Mouse (Mus musculus) limb, embryonic 14.5 days (tissue): Measurements from ENCODE around the gene Gmeb2. TPM values are rescaled to one million over a fixed set of nuclear protein-coding genes. Genes with fewer than 3 reads are reported as not detected.

Experiments used
- ATAC-seq: fragments of 200-750 bp; cut with Nextera tagmentation; 2 replicates; pipeline ENCODE4 v1.8.0; 2017; ENCODE audit warnings: low read depth, moderate number of reproducible peaks, moderate TSS enrichment; ENCODE audit not compliant: low FRiP score
- DNase-seq: peaks from one replicate; pipeline ENCODE4 v3.0.0-alpha.2; 2015; ENCODE audit warnings: low spot score
- H3K27ac ChIP-seq: fragments of 300-500 bp; sonication (generic); replicated peaks from 2 replicates; pipeline ENCODE4 v1.5.1; 2014; ENCODE audit warnings: low read depth, mild to moderate bottlenecking, low read length, moderate library complexity, mixed read lengths
- H3K27me3 ChIP-seq: fragments of 300-500 bp; sonication (generic); 2 replicates; pipeline ENCODE4 v1.6.1; 2014; ENCODE audit warnings: low read length, mixed read lengths; ENCODE audit not compliant: control insufficient read depth, insufficient read depth
- H3K36me3 ChIP-seq: fragments of 300-500 bp; sonication (generic); 2 replicates; pipeline ENCODE4 v1.6.1; 2014; ENCODE audit warnings: mild to moderate bottlenecking, low read length, moderate library complexity, mixed read lengths; ENCODE audit not compliant: control insufficient read depth, insufficient read depth
- H3K4me1 ChIP-seq: fragments of 300-500 bp; sonication (generic); 2 replicates; pipeline ENCODE4 v1.6.1; 2014; ENCODE audit warnings: antibody characterized with exemption, low read length, mixed read lengths; ENCODE audit not compliant: control insufficient read depth, insufficient read depth
- H3K4me2 ChIP-seq: fragments of 300-500 bp; sonication (generic); replicated peaks from 2 replicates; pipeline ENCODE4 v1.6.1; 2014; ENCODE audit warnings: low read depth, mild to moderate bottlenecking, low read length, moderate library complexity; ENCODE audit not compliant: severe bottlenecking
- H3K4me3 ChIP-seq: fragments of 300-500 bp; sonication (generic); replicated peaks from 2 replicates; pipeline ENCODE4 v1.5.1; 2014; ENCODE audit warnings: low read length
- H3K9ac ChIP-seq: fragments of 300-500 bp; sonication (generic); 2 replicates; pipeline ENCODE4 v1.6.1; 2014; ENCODE audit warnings: mild to moderate bottlenecking, low read depth, low read length, moderate library complexity; ENCODE audit not compliant: severe bottlenecking
- H3K9me3 ChIP-seq: fragments of 300-500 bp; sonication (generic); 2 replicates; pipeline ENCODE4 v1.6.1; 2016; ENCODE audit warnings: low read length; ENCODE audit not compliant: control insufficient read depth
- POLR2A ChIP-seq: fragments of 200-500 bp; IDR thresholded peaks from 2 replicates; pipeline ENCODE4 v1.8.0; 2012; ENCODE audit warnings: inconsistent platforms, mild to moderate bottlenecking, moderate library complexity, borderline replicate concordance; ENCODE audit not compliant: insufficient read depth, insufficient read length; ENCODE audit errors: extremely low read depth
- WGBS: fragments of 180-500 bp; shearing (Covaris S2); extraction: QIAGEN DNeasy Blood & Tissue Kit; methylation state at CpG from one replicate; pipeline ENCODE4 v1.1.7; 2014; 5-methylcytosine and 5-hydroxymethylcytosine counted together
- polyA plus RNA-seq, 2 experiments: library from polyadenylated mRNA; depleted of rRNA in 1 of 2; stranded (reverse) in 1 of 2; unstranded in 1 of 2; fragments of >200 nt; fragmentation: Nextera tagmentation in 1 of 2; extraction: Ambion mirVana in 1 of 2; gene quantifications; 2 replicates each; pipeline versions ENCODE4 v1.2.1 to v1.2.3; 2012 to 2014

Gmeb2 gene
- polyA plus RNA-seq, 2 experiments = 17.0 to 28.6 TPM

DNA sequence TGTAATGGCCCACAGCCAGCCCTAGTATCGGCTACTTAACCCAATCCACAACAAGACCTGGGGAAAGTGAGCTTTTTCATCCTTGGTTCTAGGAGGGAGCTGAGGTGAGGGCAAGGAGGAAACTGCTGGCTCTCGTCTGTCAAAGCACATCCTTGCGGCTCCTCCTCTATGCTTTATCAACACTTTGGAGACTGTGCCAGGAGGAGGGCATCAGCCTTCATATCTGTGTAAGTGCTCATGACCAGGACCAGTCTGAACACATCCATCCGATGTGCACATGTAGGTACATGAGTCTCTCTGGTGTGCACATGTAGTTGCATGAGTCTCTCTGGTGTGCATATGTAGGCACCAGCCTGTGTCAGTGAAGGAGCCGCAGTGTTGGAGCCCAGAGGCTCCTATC is 82.2 kb downstream of the Gmeb2 start:
- no peak overlapping the region for H3K9ac ChIP-seq
- ATAC-seq (no peak), DNase-seq (no peak)
- no peaks in the 10 kb centered on the region for H3K9me3 ChIP-seq
- no peaks in the 10 kb centered on the region for H3K4me1 ChIP-seq
- H3K4me2 ChIP-seq = no peak overlapping the region
- no peak overlapping the region for H3K27ac ChIP-seq
- TF ChIP-seq POLR2A = no peak
- no peak overlapping the region for H3K4me3 ChIP-seq
- H3K27me3 ChIP-seq = no peaks in the 10 kb centered on the region
- H3K36me3 ChIP-seq = no peaks in the 10 kb centered on the region
- 82% methylated on average over 5 of the region's 5 CpGs for WGBS

DNA sequence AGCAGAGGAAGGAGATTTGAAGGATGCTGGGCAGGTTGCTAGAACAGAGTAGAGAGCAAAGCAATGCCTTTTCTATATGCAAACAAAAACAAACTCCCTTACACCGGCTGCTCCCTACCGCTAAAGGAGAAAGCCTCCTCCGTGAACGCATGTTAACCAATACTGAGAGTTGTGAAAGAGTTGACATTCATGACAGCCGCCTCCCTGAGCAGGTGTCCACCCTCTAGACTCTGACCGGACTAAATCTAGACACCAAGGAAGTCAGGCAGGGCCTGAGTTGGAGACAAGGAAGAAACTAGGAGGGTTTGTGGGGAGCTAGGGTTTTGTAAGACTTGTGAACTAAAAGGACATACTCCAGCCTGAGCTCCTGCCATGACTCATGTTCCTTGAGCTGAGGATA is 84.9 kb downstream of the Gmeb2 start:
- no peaks in the 10 kb centered on the region for H3K27me3 ChIP-seq
- H3K4me1 ChIP-seq = no peaks in the 10 kb centered on the region
- no peak for TF ChIP-seq POLR2A
- no peak overlapping the region for H3K27ac ChIP-seq
- H3K36me3 ChIP-seq = no peaks in the 10 kb centered on the region
- 78% methylated on average over 6 of the region's 6 CpGs for WGBS
- no peak for DNase-seq
- no peak overlapping the region for H3K4me3 ChIP-seq
- no peak overlapping the region for H3K4me2 ChIP-seq
- H3K9ac ChIP-seq = no peak overlapping the region
- no peak for ATAC-seq
- H3K9me3 ChIP-seq = no peaks in the 10 kb centered on the region

GRCm38 (mm10) chr2:181202422-181202821 is 85.4 kb downstream of the Gmeb2 start, which contains the start of gene Ptk6:
Gene Ptk6, minus strand, starts transcription at chr2:181202789.
- no peak within 1 kb of the TSS for H3K4me2 ChIP-seq
- no peak within 1 kb of the TSS for H3K27ac ChIP-seq
- no peaks in the 10 kb centered on the region for H3K27me3 ChIP-seq
- no peaks in the 10 kb centered on the region for H3K36me3 ChIP-seq
- no peaks in the 10 kb centered on the region for H3K4me1 ChIP-seq
- whole genome bisulfite sequencing = 85% methylated on average over 3 of the region's 3 CpGs
- no peaks in the 10 kb centered on the region for H3K9me3 ChIP-seq
- TF ChIP-seq POLR2A = no peak
- H3K4me3 ChIP-seq = no peak within 1 kb of the TSS
- no peak for ATAC-seq
- H3K9ac ChIP-seq = no peak within 1 kb of the TSS
- no peak for DNase-seq

DNA sequence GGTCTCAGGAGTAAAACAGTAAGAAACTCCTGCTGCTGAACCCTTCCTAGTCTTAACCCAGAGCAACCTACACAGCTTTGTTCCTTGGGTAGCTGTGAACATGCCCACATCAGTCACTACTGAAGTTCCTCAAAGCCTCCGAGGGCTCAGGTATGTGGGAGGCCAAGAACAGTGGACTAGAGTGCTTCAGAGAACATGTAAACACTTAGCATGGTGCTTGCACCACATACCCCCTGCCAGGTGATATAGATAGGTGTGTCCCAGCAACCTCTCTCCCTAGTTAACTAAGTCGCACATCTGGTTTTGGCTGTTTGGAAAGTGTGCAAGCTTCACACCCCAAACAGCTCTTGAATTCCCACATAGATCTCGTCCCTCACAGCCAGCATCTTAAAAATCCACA is 86.2 kb downstream of the Gmeb2 start:
- H3K36me3 ChIP-seq = no peaks in the 10 kb centered on the region
- ATAC-seq = no peak
- 62% methylated on average over 3 of the region's 3 CpGs for WGBS
- no peak overlapping the region for H3K27ac ChIP-seq
- no peak overlapping the region for H3K9ac ChIP-seq
- no peak for TF ChIP-seq POLR2A
- no peak overlapping the region for H3K4me3 ChIP-seq
- no peaks in the 10 kb centered on the region for H3K4me1 ChIP-seq
- no peak overlapping the region for H3K4me2 ChIP-seq
- no peak for DNase-seq
- H3K27me3 ChIP-seq = no peaks in the 10 kb centered on the region
- no peaks in the 10 kb centered on the region for H3K9me3 ChIP-seq

Other genes starting within 250 kb of the Gmeb2 start
- gene Chrna4, start 244.5 kb downstream of the Gmeb2 start, polyA plus RNA-seq (2012; rRNA removed) = 1.9 and 3.1 TPM in 2 replicates
- gene Chrna4, start 244.5 kb downstream of the Gmeb2 start, polyA plus RNA-seq (2014; fragmentation: Nextera tagmentation; extraction: Ambion mirVana) = 2.5 and 2.7 TPM in 2 replicates
- gene Kcnq2, start 152.7 kb downstream of the Gmeb2 start, polyA plus RNA-seq (2012; rRNA removed) = 0.28 and 0.38 TPM in 2 replicates
- 0.14 TPM in 1 of 2 replicates, not detected in the other for gene Kcnq2, start 152.7 kb downstream of the Gmeb2 start, polyA plus RNA-seq (2014; fragmentation: Nextera tagmentation; extraction: Ambion mirVana)
- gene Eef1a2, start 131.0 kb downstream of the Gmeb2 start, polyA plus RNA-seq (2012; rRNA removed) = 0.10 and 0.29 TPM in 2 replicates
- gene Eef1a2, start 131.0 kb downstream of the Gmeb2 start, polyA plus RNA-seq (2014; fragmentation: Nextera tagmentation; extraction: Ambion mirVana) = not detected in 2 replicates
- gene Ppdpf, start 100.8 kb downstream of the Gmeb2 start, polyA plus RNA-seq (2012; rRNA removed) = 148 and 220 TPM in 2 replicates
- gene Ppdpf, start 100.8 kb downstream of the Gmeb2 start, polyA plus RNA-seq (2014; fragmentation: Nextera tagmentation; extraction: Ambion mirVana) = 294 and 354 TPM in 2 replicates
- gene Ptk6, start 85.2 kb downstream of the Gmeb2 start, polyA plus RNA-seq (2012; rRNA removed) = 0.08 and 0.10 TPM in 2 replicates
- 0.12 and 0.19 TPM in 2 replicates for gene Ptk6, start 85.2 kb downstream of the Gmeb2 start, polyA plus RNA-seq (2014; fragmentation: Nextera tagmentation; extraction: Ambion mirVana)
- gene Srms, start 74.8 kb downstream of the Gmeb2 start, polyA plus RNA-seq (2012; rRNA removed) = 0.05 and 0.13 TPM in 2 replicates
- gene Srms, start 74.8 kb downstream of the Gmeb2 start, polyA plus RNA-seq (2014; fragmentation: Nextera tagmentation; extraction: Ambion mirVana) = 0.07 TPM in 1 of 2 replicates, not detected in the other
- gene Fndc11, start 68.0 kb downstream of the Gmeb2 start, polyA plus RNA-seq (2012; rRNA removed) = 0.12 and 0.28 TPM in 2 replicates
- gene Fndc11, start 68.0 kb downstream of the Gmeb2 start, polyA plus RNA-seq (2014; fragmentation: Nextera tagmentation; extraction: Ambion mirVana) = not detected in 2 replicates
- 6.4 and 8.3 TPM in 2 replicates for gene Helz2, start 46.0 kb downstream of the Gmeb2 start, polyA plus RNA-seq (2012; rRNA removed)
- 1.3 and 1.5 TPM in 2 replicates for gene Helz2, start 46.0 kb downstream of the Gmeb2 start, polyA plus RNA-seq (2014; fragmentation: Nextera tagmentation; extraction: Ambion mirVana)
- gene Stmn3, start 26.5 kb upstream of the Gmeb2 start, polyA plus RNA-seq (2012; rRNA removed) = 0.68 and 2.8 TPM in 2 replicates
- gene Stmn3, start 26.5 kb upstream of the Gmeb2 start, polyA plus RNA-seq (2014; fragmentation: Nextera tagmentation; extraction: Ambion mirVana) = 0.28 and 0.29 TPM in 2 replicates
- 110 and 130 TPM in 2 replicates for gene Rtel1, start 31.7 kb upstream of the Gmeb2 start, polyA plus RNA-seq (2012; rRNA removed)
- gene Rtel1, start 31.7 kb upstream of the Gmeb2 start, polyA plus RNA-seq (2014; fragmentation: Nextera tagmentation; extraction: Ambion mirVana) = 49.0 and 53.3 TPM in 2 replicates
- gene Zgpat, start 76.9 kb upstream of the Gmeb2 start, polyA plus RNA-seq (2012; rRNA removed) = 57.4 and 67.9 TPM in 2 replicates
- gene Zgpat, start 76.9 kb upstream of the Gmeb2 start, polyA plus RNA-seq (2014; fragmentation: Nextera tagmentation; extraction: Ambion mirVana) = 37.3 and 47.6 TPM in 2 replicates
- gene Arfrp1, start 77.4 kb upstream of the Gmeb2 start, polyA plus RNA-seq (2012; rRNA removed) = 81.0 and 89.9 TPM in 2 replicates
- gene Arfrp1, start 77.4 kb upstream of the Gmeb2 start, polyA plus RNA-seq (2014; fragmentation: Nextera tagmentation; extraction: Ambion mirVana) = 50.0 and 54.7 TPM in 2 replicates
- 63.3 and 84.7 TPM in 2 replicates for gene Lime1, start 92.0 kb upstream of the Gmeb2 start, polyA plus RNA-seq (2012; rRNA removed)
- 21.3 and 26.8 TPM in 2 replicates for gene Lime1, start 92.0 kb upstream of the Gmeb2 start, polyA plus RNA-seq (2014; fragmentation: Nextera tagmentation; extraction: Ambion mirVana)
- 3.8 and 4.4 TPM in 2 replicates for gene Zbtb46, start 171.4 kb upstream of the Gmeb2 start, polyA plus RNA-seq (2012; rRNA removed)
- gene Zbtb46, start 171.4 kb upstream of the Gmeb2 start, polyA plus RNA-seq (2014; fragmentation: Nextera tagmentation; extraction: Ambion mirVana) = 4.3 and 4.4 TPM in 2 replicates
- not detected in 2 replicates for gene Abhd16b, start 205.2 kb upstream of the Gmeb2 start, polyA plus RNA-seq (2012; rRNA removed)
- not detected in 2 replicates for gene Abhd16b, start 205.2 kb upstream of the Gmeb2 start, polyA plus RNA-seq (2014; fragmentation: Nextera tagmentation; extraction: Ambion mirVana)
- gene Tpd52l2, start 209.1 kb upstream of the Gmeb2 start, polyA plus RNA-seq (2012; rRNA removed) = 108 and 123 TPM in 2 replicates
- gene Tpd52l2, start 209.1 kb upstream of the Gmeb2 start, polyA plus RNA-seq (2014; fragmentation: Nextera tagmentation; extraction: Ambion mirVana) = 172 and 177 TPM in 2 replicates
- gene Dnajc5, start 232.4 kb upstream of the Gmeb2 start, polyA plus RNA-seq (2012; rRNA removed) = 72.5 and 91.8 TPM in 2 replicates
- gene Dnajc5, start 232.4 kb upstream of the Gmeb2 start, polyA plus RNA-seq (2014; fragmentation: Nextera tagmentation; extraction: Ambion mirVana) = 75.7 and 85.5 TPM in 2 replicates